Mouse (Mus musculus): ENCODE data around the gene Sp2.

DNA sequence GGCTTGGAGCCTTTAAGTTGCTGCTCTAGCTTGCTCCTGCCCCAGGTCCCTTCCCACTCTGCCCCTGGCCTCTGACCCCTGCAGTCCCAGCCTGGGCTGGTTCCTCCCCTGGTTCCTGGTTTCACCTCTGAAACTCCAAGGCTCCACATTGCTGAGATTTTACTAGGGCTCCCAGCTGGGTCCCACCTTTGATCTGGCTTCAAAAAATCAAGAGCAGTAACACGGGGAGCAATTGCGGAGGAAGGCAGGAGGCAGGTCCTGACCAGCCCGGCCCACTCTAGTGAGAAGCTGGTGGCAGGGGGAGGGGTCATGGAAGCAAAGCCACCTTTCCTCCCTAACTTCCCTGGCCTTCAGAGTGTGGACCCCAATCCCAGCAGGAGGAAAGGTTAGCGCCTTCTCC, 2.1 kb upstream of the Sp2 start:
- TF ChIP-seq POLR2A (IDR thresholded peaks at IDR 0.05; ENCODE audit: borderline replicate concordance, extremely low read depth, low read depth, low read length) (no peak), CTCF (IDR thresholded peaks at IDR 0.05; ENCODE audit: insufficient read depth, low read length) (no peak)
